Mouse (Mus musculus) C2C12 (cell line): ENCODE data around the gene Gli1. TPM values are rescaled to one million over a fixed set of nuclear protein-coding genes. Genes with fewer than 3 reads are reported as not detected.

Experiments
- H3K27me3 ChIP-seq: one replicate; pipeline ENCODE4 v1.6.1; 2011; ENCODE audit not compliant: control insufficient read depth, insufficient read depth, insufficient read length
- H3K36me3 ChIP-seq: one replicate; pipeline ENCODE4 v1.6.1; 2011; ENCODE audit not compliant: control insufficient read depth, insufficient read depth
- H3K4me3 ChIP-seq: one replicate; pipeline ENCODE4 v1.5.1; 2011; ENCODE audit warnings: mild to moderate bottlenecking, control low read depth; ENCODE audit not compliant: poor library complexity, insufficient read depth, severe bottlenecking
- H3K79me2 ChIP-seq: one replicate; pipeline ENCODE4 v1.6.1; 2011; ENCODE audit not compliant: control insufficient read depth, insufficient read depth
- H3K79me3 ChIP-seq: one replicate; pipeline ENCODE4 v1.6.1; 2011; ENCODE audit warnings: low read depth, control low read depth
- H3ac ChIP-seq: one replicate; pipeline ENCODE3; 2011; ENCODE audit warnings: low read depth; ENCODE audit not compliant: control insufficient read depth, insufficient read length
- CEBPB ChIP-seq: IDR thresholded peaks from one replicate; pipeline ENCODE4 v1.6.1; 2011; ENCODE audit warnings: low read depth, mild to moderate bottlenecking, control low read depth, moderate library complexity
- CTCF ChIP-seq: IDR thresholded peaks from one replicate; pipeline ENCODE4 v1.5.1; 2011; ENCODE audit not compliant: control insufficient read depth, insufficient read depth, insufficient read length
- FOSL1 ChIP-seq: IDR thresholded peaks from one replicate; pipeline ENCODE4 v1.8.0; 2011; ENCODE audit warnings: mild to moderate bottlenecking, low read length; ENCODE audit not compliant: poor library complexity, insufficient read depth, severe bottlenecking
- MAX ChIP-seq: IDR thresholded peaks from one replicate; pipeline ENCODE4 v1.6.1; 2011; ENCODE audit warnings: mild to moderate bottlenecking, control low read depth
- MYOD1 ChIP-seq: IDR thresholded peaks from one replicate; pipeline ENCODE4 v1.6.1; 2011; ENCODE audit warnings: low read depth; ENCODE audit not compliant: control insufficient read depth, insufficient read length
- MYOG ChIP-seq: IDR thresholded peaks from one replicate; pipeline ENCODE4 v1.6.1; 2011; ENCODE audit not compliant: control insufficient read depth, insufficient read length; ENCODE audit errors: extremely low read depth
- USF1 ChIP-seq: IDR thresholded peaks from one replicate; pipeline ENCODE4 v1.6.1; 2011; ENCODE audit warnings: low read depth, mild to moderate bottlenecking, control low read depth, moderate library complexity
- polyA plus RNA-seq: library from polyadenylated mRNA; unstranded; fragments of >200 nt; fragmentation: generic; extraction: Trizol; gene quantifications from one replicate; pipeline ENCODE4 v1.2.1, GENCODE M21; 2012; ENCODE audit warnings: missing spikeins

The Gli1 gene
- polyA plus RNA-seq, 1 experiment = 1.6 TPM

DNA sequence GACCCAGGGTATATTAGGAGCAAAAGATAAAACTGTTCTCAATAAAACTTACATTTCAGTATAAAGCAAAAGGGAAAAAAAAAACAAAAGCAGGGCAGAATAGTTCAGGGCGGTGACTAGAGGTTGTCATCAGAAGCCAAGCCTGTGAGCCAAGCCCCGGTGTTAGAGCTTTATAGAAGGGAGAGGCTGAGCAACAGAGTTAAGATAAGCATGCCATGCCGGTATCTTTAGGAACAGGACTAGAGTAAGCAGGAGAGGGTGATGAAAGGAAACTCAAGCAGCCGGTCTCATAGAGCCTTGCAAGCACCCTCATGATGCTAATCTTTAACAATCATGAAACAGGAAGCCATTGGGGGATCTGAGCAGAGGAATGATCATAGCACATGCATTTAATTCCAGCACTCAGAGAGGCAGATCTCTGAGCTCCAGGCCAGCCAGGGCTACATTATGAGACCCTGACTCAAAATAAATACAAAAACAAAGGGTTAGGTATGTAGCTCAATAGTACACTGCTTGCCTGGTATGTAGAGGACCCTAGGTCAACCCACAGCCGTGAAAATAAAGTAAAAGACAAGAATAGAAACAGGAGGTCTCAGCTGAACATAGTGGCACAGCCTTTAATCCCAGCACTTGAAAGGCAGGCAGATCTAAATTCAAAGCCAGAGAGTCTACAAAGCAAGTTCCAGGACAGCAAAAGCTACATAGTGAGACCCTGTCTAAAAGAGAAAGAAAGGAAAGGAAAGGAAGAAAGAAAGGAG is 49.7 kb downstream of the Gli1 start:
- peak overlapping the region; percentile 41 for H3ac ChIP-seq
- no peaks in the 10 kb centered on the region for H3K27me3 ChIP-seq
- no peak for TF ChIP-seq MYOD1
- no peak for TF ChIP-seq MYOG
- no peak for TF ChIP-seq CTCF
- no peak for TF ChIP-seq FOSL1
- no peak for TF ChIP-seq USF1
- TF ChIP-seq MAX = no peak
- no peak for TF ChIP-seq CEBPB
- H3K79me3 ChIP-seq = peaks cover 38% of the 10 kb centered on the region
- peaks cover 62% of the 10 kb centered on the region for H3K79me2 ChIP-seq
- H3K36me3 ChIP-seq = peaks cover 55% of the 10 kb centered on the region
- peak overlapping the region; percentile 68 for H3K4me3 ChIP-seq

DNA sequence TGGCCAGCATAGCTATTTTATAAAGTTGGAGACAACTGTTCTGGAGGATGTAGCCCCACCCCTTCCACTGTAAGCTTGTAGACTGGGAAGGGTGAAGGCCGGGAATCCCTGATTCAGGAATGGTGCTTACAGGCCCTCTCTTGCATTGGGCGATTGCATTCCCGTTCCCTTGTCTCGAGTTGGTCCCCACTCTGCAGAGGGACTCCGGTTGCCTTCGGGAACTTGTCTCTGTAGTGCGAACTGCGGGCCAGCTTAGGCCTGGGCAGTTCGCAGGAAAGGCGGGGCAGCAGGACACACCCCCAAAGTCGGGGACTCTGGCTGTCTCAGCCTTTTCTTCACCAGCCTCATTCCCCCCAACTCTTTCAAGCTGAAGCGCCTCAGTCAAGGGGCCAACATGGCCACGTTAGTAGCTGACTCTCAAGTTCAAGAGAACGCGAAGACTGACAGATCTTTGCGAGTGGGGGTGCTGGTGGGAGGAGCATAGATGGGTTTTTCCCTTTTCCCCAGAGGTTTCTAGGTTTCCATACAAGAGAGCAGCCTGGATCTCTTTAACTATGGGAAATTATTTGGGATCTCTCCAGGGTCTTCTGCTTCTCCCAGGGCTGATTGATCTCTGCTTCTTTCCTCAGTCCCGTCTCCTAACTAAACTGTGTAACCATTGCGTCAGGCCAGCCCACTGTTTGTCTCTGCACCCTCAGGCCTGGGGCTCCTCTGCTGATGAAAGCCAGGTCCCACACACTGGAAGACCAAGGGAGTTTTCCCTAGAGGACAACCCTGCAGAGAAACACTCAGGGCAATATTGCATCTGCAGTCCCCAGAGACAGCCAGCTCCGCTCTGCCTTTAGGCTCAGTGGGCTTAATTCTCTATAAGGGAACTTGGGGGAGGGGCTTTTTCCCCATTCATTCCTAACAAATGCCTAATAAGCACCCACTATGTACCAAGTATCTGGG is 50.6 kb downstream of the Gli1 start:
- no peaks in the 10 kb centered on the region for H3K27me3 ChIP-seq
- H3ac ChIP-seq = peak overlapping the region; percentile 89
- peak overlapping the region; percentile 68 for H3K4me3 ChIP-seq
- H3K79me2 ChIP-seq = peaks cover 70% of the 10 kb centered on the region
- H3K79me3 ChIP-seq = peaks cover 45% of the 10 kb centered on the region
- H3K36me3 ChIP-seq = peaks cover 48% of the 10 kb centered on the region
- no peak for TF ChIP-seq MYOG
- TF ChIP-seq USF1 = no peak
- no peak for TF ChIP-seq MYOD1
- no peak for TF ChIP-seq CEBPB
- no peak for TF ChIP-seq CTCF

- Histone ChIP-seq H3K4me3 (peak overlapping the region; percentile 78), H3K27me3 (no peaks in the 10 kb centered on the region), H3K36me3 (peaks cover 47% of the 10 kb centered on the region), H3ac (peak overlapping the region; percentile 89), H3K79me3 (peaks cover 45% of the 10 kb centered on the region), H3K79me2 (peaks cover 76% of the 10 kb centered on the region)
- TF ChIP-seq FOSL1 = no peak
- peak; percentile 81 for TF ChIP-seq USF1
- no peak for TF ChIP-seq MYOG
- TF ChIP-seq MYOD1 = no peak
- TF ChIP-seq CTCF = no peak
- peak; percentile 94 for TF ChIP-seq CEBPB
- TF ChIP-seq MAX = peak; percentile 85
These were observed 51.4 kb downstream of the Gli1 start for GRCm38 (mm10) chr10:127290307-127290929.

DNA sequence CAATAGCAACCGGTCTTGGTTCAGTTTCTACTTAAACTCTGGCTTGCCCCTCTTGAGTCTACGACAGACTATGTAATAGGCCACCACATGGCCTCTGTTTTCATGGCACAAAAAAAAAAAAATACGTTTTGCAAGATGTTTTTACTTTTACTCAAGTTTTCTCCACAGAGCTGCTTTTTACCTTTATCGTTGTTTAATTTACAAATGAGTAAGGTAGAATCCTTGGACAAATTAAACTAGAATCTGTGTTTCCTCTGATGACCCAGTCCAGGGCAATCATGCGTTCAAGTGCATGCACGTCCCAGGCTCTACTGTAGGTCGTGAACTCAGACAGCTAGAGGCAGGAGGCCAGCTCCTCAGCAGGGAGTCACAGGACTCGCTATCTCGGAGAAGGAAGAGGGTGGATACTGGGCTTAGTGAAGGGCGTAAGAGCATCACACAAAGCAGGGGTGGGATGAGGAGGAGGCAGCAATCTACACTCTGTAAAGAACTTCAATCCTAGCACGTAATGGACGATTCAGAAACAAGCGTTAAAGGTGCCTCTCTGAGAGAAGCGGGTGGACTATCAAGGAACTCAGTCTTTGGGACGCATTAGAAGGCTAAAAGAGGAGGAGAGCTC is 52.1 kb downstream of the Gli1 start:
- Histone ChIP-seq H3K79me3 (peaks cover 45% of the 10 kb centered on the region), H3ac (peak overlapping the region; percentile 60), H3K27me3 (no peaks in the 10 kb centered on the region), H3K79me2 (peaks cover 69% of the 10 kb centered on the region), H3K4me3 (peak overlapping the region; percentile 78), H3K36me3 (peaks cover 45% of the 10 kb centered on the region)
- TF ChIP-seq CTCF (no peak), USF1 (no peak), MAX (no peak), FOSL1 (no peak), MYOD1 (no peak), MYOG (no peak), CEBPB (no peak)

DNA sequence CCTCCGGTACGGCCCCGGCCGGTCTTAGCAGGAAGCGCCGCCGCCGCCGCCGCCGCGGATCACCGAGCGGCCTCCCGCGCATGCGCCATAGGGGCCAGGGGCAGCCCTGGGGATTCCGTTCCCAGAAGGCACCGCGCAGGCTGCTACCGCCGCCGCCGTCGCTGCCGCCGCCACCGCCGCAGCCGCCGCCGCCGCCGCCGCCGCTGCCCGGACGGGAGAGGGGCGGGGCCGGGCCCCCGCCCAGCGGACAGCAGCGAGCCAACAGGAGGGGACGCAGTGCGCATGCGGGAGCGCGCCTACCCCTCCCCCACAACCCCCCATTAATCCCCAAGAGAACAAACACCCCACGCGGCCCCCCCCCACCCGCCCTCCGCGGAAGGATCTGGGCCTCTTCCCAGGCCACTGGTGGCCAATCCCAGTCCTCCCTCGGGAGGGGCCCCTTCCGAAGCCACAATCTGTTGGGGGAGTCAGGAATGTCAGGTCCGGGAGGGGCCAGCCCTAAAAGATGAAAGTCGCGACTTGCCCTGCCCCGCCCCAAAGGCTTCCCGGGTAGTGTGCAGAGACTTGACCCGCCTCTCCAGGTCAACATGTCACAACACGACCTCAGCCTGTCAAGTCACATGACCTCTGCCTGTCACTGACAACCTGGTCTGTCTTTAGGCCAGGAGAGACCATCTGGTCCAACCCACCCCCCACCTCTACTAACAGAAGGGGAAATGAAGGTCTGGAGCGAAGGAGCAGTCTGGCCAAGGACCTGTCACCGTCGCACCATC is 52.8 kb downstream of the Gli1 start, which contains the start of gene Mbd6:
Gene Mbd6, minus strand, starts transcription at position 219 of the 773 bp plus-strand sequence.
- TF ChIP-seq CEBPB (no peak), USF1 (peak; percentile 87)
- peaks cover 62% of the 10 kb centered on the region for H3K79me2 ChIP-seq
- H3K4me3 ChIP-seq = peak within 1 kb of the TSS; percentile 78
- peaks cover 42% of the 10 kb centered on the region for H3K36me3 ChIP-seq
- H3ac ChIP-seq = peak within 1 kb of the TSS; percentile 60
- peaks cover 43% of the 10 kb centered on the region for H3K79me3 ChIP-seq
- H3K27me3 ChIP-seq = no peaks in the 10 kb centered on the region
